Mouse (Mus musculus) E14TG2a.4 (cell line): ENCODE data around the gene Slc45a2.
"Not testable (repeated sequence)": the region's sequence is repeated elsewhere in the genome, so short reads cannot be mapped to it uniquely, and the experiment has no call there.

Experiments used
- H3K27me3 ChIP-seq: 2 replicates; pipeline ENCODE4 v1.6.1; 2014; ENCODE audit warnings: low read length, control low read depth; ENCODE audit not compliant: insufficient read depth
- H3K36me3 ChIP-seq: 2 replicates; pipeline ENCODE4 v1.6.1; 2014; ENCODE audit warnings: low read length, control low read depth; ENCODE audit not compliant: insufficient read depth
- H3K4me1 ChIP-seq: replicated peaks from 2 replicates; pipeline ENCODE4 v1.6.1; 2014; ENCODE audit warnings: low read depth, low read length, control low read depth
- H3K4me3 ChIP-seq: replicated peaks from 2 replicates; pipeline ENCODE4 v1.5.1; 2014; ENCODE audit warnings: mild to moderate bottlenecking, low read length
- H3K9me3 ChIP-seq: 2 replicates; pipeline ENCODE4 v1.6.1; 2014; ENCODE audit warnings: low read length, control low read depth
- CTCF ChIP-seq: conservative IDR thresholded peaks from 2 replicates; pipeline ENCODE4 v1.5.1; 2014; ENCODE audit warnings: low read length
- NANOG ChIP-seq: IDR thresholded peaks from 2 replicates; pipeline ENCODE4 v1.6.1; 2014; ENCODE audit warnings: borderline replicate concordance, low read length, mixed read lengths
- POU5F1 ChIP-seq: IDR thresholded peaks from 2 replicates; pipeline ENCODE4 v1.6.1; 2014; ENCODE audit warnings: low read length, borderline replicate concordance

The Slc45a2 gene

DNA sequence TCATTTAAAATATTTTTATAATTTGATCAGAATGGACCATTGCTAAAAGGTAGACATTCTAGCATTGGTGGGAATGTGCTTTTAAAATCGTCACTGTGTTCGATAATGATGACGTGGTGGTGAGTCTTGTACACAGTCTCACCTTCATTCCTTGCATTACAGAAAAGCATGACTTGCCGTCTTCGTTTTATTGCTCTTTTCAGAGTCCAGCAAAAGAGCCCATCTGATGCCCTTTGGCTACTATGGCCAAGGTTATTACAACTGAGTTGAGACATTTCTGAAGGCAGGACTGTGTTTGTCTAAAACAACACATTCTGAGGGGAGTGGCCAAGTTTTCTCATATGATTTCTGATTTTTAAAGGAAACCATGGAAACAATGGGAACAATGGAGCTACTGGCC lies 40.3 kb upstream of the Slc45a2 start:
- Histone ChIP-seq H3K36me3 (no peaks in the 10 kb centered on the region), H3K4me3 (no peak overlapping the region), H3K27me3 (no peaks in the 10 kb centered on the region), H3K9me3 (no peaks in the 10 kb centered on the region), H3K4me1 (peaks cover 7% of the 10 kb centered on the region)
- TF ChIP-seq POU5F1 = no peak
- no peak for TF ChIP-seq NANOG
- no peak for TF ChIP-seq CTCF

DNA sequence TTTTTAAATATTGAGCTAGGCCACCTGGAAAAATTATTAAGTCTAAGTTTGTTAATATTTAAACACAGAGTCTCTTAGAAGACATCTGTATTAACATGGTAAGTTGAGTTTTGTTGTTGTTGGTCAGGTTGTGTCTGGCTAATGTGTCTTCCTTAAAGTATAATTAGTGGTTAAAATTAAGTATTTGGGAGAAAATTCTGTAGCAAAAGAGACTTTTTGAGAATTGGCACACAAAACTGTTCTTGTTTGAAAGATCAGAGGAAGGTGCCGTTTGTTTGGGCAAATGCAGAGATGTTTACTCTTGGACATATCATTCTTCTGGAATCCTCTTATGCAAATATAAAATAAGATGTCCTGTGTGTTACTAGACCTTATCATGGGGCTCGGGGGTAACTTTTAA lies 37.9 kb upstream of the Slc45a2 start:
- Histone ChIP-seq H3K36me3 (no peaks in the 10 kb centered on the region), H3K27me3 (no peaks in the 10 kb centered on the region), H3K9me3 (no peaks in the 10 kb centered on the region), H3K4me3 (no peak overlapping the region), H3K4me1 (no peaks in the 10 kb centered on the region)
- TF ChIP-seq NANOG (no peak), CTCF (no peak), POU5F1 (no peak)

DNA sequence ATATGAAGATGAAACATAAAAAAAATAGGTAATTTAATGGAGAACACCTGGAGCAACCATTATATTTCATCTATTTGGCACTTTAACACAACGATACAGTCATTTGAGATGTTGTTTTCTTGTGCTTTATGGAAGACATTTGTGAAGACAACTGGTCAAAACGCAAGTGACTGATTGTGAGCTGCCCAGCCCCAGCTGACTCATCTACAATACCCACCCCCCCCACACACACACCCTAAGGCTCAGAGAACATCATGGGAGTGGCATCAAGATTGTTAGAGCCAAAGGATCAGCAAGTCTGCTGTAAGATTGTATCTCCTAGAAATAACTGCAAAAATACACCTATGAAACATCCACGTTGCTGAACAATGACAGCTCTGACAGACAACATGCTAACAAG lies 31.1 kb upstream of the Slc45a2 start:
- no peak for TF ChIP-seq POU5F1
- TF ChIP-seq CTCF = no peak
- TF ChIP-seq NANOG = no peak
- Histone ChIP-seq H3K36me3 (no peaks in the 10 kb centered on the region), H3K9me3 (no peaks in the 10 kb centered on the region), H3K27me3 (no peaks in the 10 kb centered on the region), H3K4me1 (no peaks in the 10 kb centered on the region), H3K4me3 (no peak overlapping the region)

DNA sequence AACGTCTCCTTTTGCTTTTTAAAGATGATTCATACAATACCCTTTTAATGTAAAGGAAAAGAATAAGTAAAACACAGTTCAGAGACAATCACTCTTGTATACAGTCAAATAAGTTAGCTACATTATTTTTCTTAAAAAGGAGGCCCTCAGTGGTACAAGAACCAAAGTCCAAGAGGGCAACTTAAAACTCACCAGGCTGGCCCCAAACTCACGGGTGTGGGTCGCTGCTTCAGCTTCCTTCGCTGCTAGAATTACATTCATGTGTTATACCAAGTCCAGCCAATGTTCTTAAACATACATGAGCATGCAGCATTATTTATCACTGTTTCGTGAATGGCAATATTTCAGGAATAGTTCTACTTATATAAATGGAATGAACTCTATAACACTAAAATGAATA lies 29.7 kb upstream of the Slc45a2 start:
- Histone ChIP-seq H3K36me3 (no peaks in the 10 kb centered on the region), H3K4me3 (no peak overlapping the region), H3K9me3 (no peaks in the 10 kb centered on the region), H3K4me1 (peaks cover 5% of the 10 kb centered on the region), H3K27me3 (no peaks in the 10 kb centered on the region)
- TF ChIP-seq CTCF (no peak), NANOG (no peak), POU5F1 (no peak)

DNA sequence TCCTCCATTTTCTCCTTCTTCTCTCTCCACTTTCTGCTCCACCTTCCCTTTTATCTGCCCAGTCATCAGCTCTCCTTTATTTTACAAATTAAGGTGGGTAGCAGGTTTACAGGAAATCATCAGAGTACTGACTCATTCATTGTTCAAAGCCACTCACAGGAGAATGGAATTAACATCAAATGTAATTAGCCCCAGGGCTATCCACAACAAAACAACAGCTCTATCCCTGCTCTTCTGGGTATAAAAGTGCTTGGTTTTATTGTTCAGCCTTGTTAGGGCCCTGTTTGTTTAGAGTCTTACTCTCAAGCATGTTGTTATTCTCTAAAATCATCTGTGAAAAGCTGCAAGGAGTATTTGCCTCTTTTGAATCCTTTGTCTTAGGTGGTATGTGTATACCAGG lies 23.4 kb upstream of the Slc45a2 start:
- Histone ChIP-seq H3K9me3 (no peaks in the 10 kb centered on the region), H3K27me3 (no peaks in the 10 kb centered on the region), H3K4me3 (no peak overlapping the region), H3K4me1 (peaks cover 55% of the 10 kb centered on the region), H3K36me3 (no peaks in the 10 kb centered on the region)
- TF ChIP-seq NANOG (peak; percentile 97), POU5F1 (no peak)

DNA sequence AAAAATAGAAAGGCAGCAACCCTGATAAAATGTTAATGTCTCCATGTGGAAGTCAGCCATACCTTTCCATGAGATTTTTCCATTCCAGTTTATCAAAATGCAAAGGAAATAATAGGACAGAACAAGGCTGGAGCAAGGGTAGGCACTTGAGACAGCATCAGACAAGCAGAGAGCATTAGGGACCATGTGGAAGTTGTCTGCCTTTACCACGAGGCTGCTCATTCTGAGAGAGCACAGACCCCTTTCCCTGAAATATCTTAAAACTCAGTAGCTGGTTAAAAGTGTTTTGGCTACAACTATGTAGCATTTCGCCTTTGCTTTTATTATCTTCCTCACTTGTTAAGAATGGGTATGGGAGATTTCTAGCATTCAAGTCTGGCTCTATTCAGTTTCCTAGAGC lies 19.8 kb upstream of the Slc45a2 start:
- Histone ChIP-seq H3K4me1 (peaks cover 80% of the 10 kb centered on the region), H3K27me3 (no peaks in the 10 kb centered on the region), H3K36me3 (peaks cover 12% of the 10 kb centered on the region), H3K9me3 (no peaks in the 10 kb centered on the region), H3K4me3 (peak overlapping the region; percentile 91)
- TF ChIP-seq POU5F1 = no peak
- no peak for TF ChIP-seq CTCF
- no peak for TF ChIP-seq NANOG

DNA sequence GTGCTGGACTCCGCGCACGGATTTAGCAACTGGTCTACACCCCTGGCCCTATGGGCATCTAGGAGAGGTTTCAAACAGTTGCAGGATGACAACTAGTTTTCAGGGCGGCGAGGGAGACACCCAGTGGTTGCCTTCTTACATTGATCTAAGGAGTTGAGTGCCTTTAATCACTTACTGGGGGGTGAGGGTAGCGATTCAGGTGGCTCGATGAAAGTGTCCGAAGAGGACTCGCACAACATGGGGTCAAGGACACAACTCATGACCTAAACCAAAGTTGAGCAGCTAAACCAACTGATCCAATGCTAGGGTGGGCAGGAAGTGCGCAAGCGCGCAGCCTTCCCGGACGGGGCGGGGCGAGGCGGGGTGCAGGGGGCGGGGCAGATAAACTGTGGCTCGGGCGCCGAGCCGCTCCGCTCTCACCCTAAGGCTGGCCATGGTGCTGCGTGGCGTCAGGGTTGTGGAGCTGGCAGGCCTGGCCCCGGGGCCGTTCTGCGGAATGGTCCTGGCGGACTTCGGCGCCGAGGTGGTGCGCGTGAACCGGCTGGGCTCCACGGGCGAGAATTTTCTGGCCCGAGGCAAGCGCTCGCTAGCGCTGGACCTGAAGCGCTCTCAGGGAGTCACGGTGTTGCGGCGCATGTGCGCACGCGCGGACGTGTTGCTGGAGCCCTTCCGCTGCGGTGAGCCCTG lies 19.0 kb upstream of the Slc45a2 start, which contains the start of gene Amacr:
TSS of gene Amacr (plus strand) at position 380 of the 687 bp plus-strand sequence.
- peaks cover 16% of the 10 kb centered on the region for H3K36me3 ChIP-seq
- peaks cover 80% of the 10 kb centered on the region for H3K4me1 ChIP-seq
- H3K9me3 ChIP-seq = no peaks in the 10 kb centered on the region
- no peaks in the 10 kb centered on the region for H3K27me3 ChIP-seq
- peak within 1 kb of the TSS; percentile 91 for H3K4me3 ChIP-seq
- TF ChIP-seq NANOG (peak; percentile 38; the same call in 1 of the 2 replicates), CTCF (no peak)

DNA sequence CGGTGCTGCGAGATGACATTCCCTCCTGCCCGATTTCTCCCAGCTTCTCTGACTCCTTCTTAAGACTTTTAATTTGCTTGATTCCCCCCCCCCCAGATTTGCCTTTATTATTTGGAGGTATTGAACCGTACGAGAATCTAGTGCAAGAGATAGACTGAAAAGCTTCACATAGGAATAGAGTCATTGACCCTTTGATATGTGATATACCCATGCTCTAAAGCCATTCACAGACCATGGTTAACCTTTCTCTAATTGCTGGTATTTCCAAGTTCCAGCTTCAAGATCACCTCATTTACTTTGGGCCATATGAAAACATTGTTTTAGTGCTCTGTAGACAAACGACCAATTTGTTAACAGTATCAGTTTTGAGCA lies 18.5 kb upstream of the Slc45a2 start:
- peak overlapping the region; percentile 91 for H3K4me3 ChIP-seq
- H3K4me1 ChIP-seq = peaks cover 81% of the 10 kb centered on the region
- no peaks in the 10 kb centered on the region for H3K27me3 ChIP-seq

DNA sequence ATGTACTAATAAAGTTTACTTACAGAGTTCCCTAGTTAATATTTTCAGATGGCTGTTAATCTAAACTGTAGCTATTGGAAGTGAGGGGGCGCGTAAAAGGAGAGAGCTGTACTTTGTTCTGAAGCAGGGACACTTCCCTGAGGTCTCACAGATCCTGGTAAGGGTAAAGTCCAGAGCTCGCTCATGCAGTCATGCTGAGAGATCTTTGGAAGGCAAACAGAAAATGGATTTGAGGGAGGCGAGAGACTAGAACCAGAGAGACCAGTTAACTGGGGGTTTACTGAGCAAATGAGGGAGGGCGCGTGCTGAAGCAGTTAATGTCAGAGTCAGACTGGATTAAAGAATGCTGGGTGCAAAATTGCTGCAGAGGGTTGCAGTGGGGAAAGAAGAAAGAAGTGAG lies 14.8 kb upstream of the Slc45a2 start:
- no peak for TF ChIP-seq CTCF
- TF ChIP-seq POU5F1 = no peak
- no peak for TF ChIP-seq NANOG
- H3K4me3 ChIP-seq = no peak overlapping the region
- H3K9me3 ChIP-seq = no peaks in the 10 kb centered on the region
- peaks cover 31% of the 10 kb centered on the region for H3K36me3 ChIP-seq
- H3K27me3 ChIP-seq = no peaks in the 10 kb centered on the region
- peaks cover 59% of the 10 kb centered on the region for H3K4me1 ChIP-seq

More for the DNA sequence above, 18.5 kb upstream of the Slc45a2 start:
- TF ChIP-seq NANOG (no peak), CTCF (no peak), POU5F1 (no peak)
- Histone ChIP-seq H3K9me3 (no peaks in the 10 kb centered on the region), H3K36me3 (peaks cover 18% of the 10 kb centered on the region)

DNA sequence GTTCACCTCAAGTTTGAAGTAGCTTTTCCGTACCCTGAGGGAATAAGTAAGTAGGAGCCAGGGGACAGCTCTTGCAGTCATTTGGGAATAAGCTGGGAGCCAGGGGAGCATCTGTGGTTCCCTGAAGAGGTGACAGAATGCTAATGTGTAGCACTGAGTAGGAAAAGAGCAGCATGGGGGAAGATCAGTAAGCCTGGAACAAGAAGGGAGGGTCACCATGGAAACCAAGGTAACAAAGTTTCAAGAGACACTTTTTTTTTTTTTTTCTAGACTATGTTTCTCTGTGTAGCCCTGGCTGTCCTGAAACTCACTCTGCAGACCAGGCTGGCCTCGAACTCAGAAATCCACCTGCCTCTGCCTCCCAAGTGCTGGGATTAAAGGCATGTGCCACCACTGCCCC lies 14.0 kb upstream of the Slc45a2 start:
- H3K36me3 ChIP-seq = peaks cover 31% of the 10 kb centered on the region
- not testable (repeated sequence) for H3K4me3 ChIP-seq, H3K9me3 ChIP-seq, H3K27me3 ChIP-seq
- peaks cover 56% of the 10 kb centered on the region for H3K4me1 ChIP-seq
